In genomic region chr13:49570371-49570770, GRCm38 (mm10) we compare ENCODE assay signal across 27 mouse cellular contexts. TPM values are rescaled to one million over a fixed set of nuclear protein-coding genes. Genes with fewer than 3 reads are reported as not detected.
A peak's percentile ranks its signal among the peaks of the same experiment; 100 is the strongest.
DNase-seq lines count a peak whose midpoint lies in the region; ATAC-seq lines count a peak whose summit lies in the region.
"Had no signal": no experiment of that assay in that cellular context is flagged by ENCODE, and none has a peak within 500 bp of the region (broad histone marks: within the 10 kb centered on the region; RNA-seq: fewer than 3 reads in every experiment).

No protein-coding gene starts in this region.

- WGBS in liver, embryonic 13.5 days (ENCODE audit: insufficient replicate concordance): 42% methylated on average over 3 of the region's 3 CpGs

- no peaks in the 10 kb centered on the region for H3K36me3 ChIP-seq in liver, embryonic 13.5 days
- H3K36me3 ChIP-seq: heart, embryonic 13.5 days; limb, embryonic 12.5 days; midbrain, embryonic 12.5 days; neural tube, embryonic 13.5 days; stomach, embryonic 15.5 days had no signal

- peaks cover 26% of the 10 kb centered on the region for H3K4me1 ChIP-seq in liver, embryonic 13.5 days (replicated peaks)
- H3K4me1 ChIP-seq: forebrain, embryonic 13.5 days; limb, embryonic 12.5 days; midbrain, embryonic 12.5 days; neural tube, embryonic 13.5 days; stomach, embryonic 15.5 days had no signal

- H3K9me3 ChIP-seq in liver, embryonic 13.5 days (replicated peaks): no peaks in the 10 kb centered on the region
- H3K9me3 ChIP-seq: forebrain, embryonic 13.5 days; heart, embryonic 13.5 days; limb, embryonic 12.5 days; midbrain, embryonic 12.5 days; neural tube, embryonic 13.5 days; stomach, embryonic 15.5 days had no signal

- peak; percentile 16 for DNase-seq in kidney, adult 9 months
- DNase-seq in kidney, adult 18-20 months: no peak
- DNase-seq in ES-CJ7 (ENCODE audit: low read depth, low spot score) (peak; percentile 14), ZHBTc4 (ENCODE audit: low read depth, low spot score) (peak; percentile 35)
- peak; percentile 28 for DNase-seq in liver, embryonic 13.5 days
- DNase-seq in left cerebral cortex, postnatal 36 days (ENCODE audit: low spot score in 2 of 2): no peak
- DNase-seq: adrenal gland, postnatal 25 days; B cell, adult 2 months; cerebellum, adult 11-12 months; gastrocnemius, postnatal 10 days; heart, adult 11 months; heart, postnatal 36 days; layer of hippocampus, adult 9-11 months; right cerebral cortex, postnatal 25 days; thymus, adult 2 months had no signal

- intact Hi-C loops in left cerebral cortex, postnatal 36 days (cut with DNase I): no loop called here

- peak overlapping the region; percentile 79 for H3K27ac ChIP-seq in liver, embryonic 13.5 days
- H3K27ac ChIP-seq: forebrain, embryonic 13.5 days; heart, embryonic 13.5 days; left cerebral cortex, adult 2 months; limb, embryonic 12.5 days; midbrain, embryonic 12.5 days; neural tube, embryonic 13.5 days; stomach, embryonic 15.5 days had no signal

- peak overlapping the region; percentile 34 for H3K4me2 ChIP-seq in liver, embryonic 13.5 days
- H3K4me2 ChIP-seq: forebrain, embryonic 13.5 days; heart, embryonic 13.5 days; limb, embryonic 12.5 days; midbrain, embryonic 12.5 days; neural tube, embryonic 13.5 days; stomach, embryonic 15.5 days had no signal

- no peaks in the 10 kb centered on the region for H3K27me3 ChIP-seq in liver, embryonic 13.5 days
- H3K27me3 ChIP-seq: forebrain, embryonic 13.5 days; heart, embryonic 13.5 days; limb, embryonic 12.5 days; midbrain, embryonic 12.5 days; neural tube, embryonic 13.5 days; stomach, embryonic 15.5 days had no signal

- H3K9ac ChIP-seq in liver, embryonic 13.5 days: no peak overlapping the region
- H3K9ac ChIP-seq: forebrain, embryonic 13.5 days; heart, embryonic 13.5 days; limb, embryonic 12.5 days; midbrain, embryonic 12.5 days; neural tube, embryonic 13.5 days; stomach, embryonic 15.5 days had no signal

- no peak overlapping the region for H3K4me3 ChIP-seq in liver, embryonic 13.5 days (replicated peaks)
- H3K4me3 ChIP-seq: forebrain, embryonic 13.5 days; heart, embryonic 13.5 days; left cerebral cortex, adult 2 months; limb, embryonic 12.5 days; midbrain, embryonic 12.5 days; neural tube, embryonic 13.5 days; stomach, embryonic 15.5 days had no signal

- peak; percentile 73 for ATAC-seq in liver, embryonic 13.5 days (ENCODE audit: low read depth)
- ATAC-seq in inflammation-experienced regulatory T-cells, adult 6 months: no peak
- ATAC-seq: activated CD4-positive, CD25-positive, alpha-beta regulatory T cell, adult 4 months; forebrain, embryonic 13.5 days; hindbrain, embryonic 16.5 days; intestine, postnatal 0 days had no signal

RNA-seq across cellular contexts. Expression of gene Omd, which starts 11.9 kb away (rescaled TPM):
- polyA plus RNA-seq in liver, embryonic 13.5 days (2015; fragmentation: Nextera tagmentation; extraction: Ambion mirVana): 0.48 and 0.53 TPM in 2 replicates
- 1 to 10 TPM in 1 of 3 experiments, under 1 TPM in 2; 0.35 to 1.2 (median 0.37) TPM for polyA plus RNA-seq in inflammation-experienced regulatory T-cells, adult 6 months (2017; shearing (Covaris generic))
- 1 to 10 TPM; 1.4 to 3.1 TPM for total RNA-seq in left cerebral cortex, postnatal 36 days (2021)
- total RNA-seq: common myeloid progenitor, adult 5-6 weeks had no signal
- polyA plus RNA-seq: thymus, adult 2 months had no signal

RNA-seq across cellular contexts. Expression of gene Aspn, which starts 26.1 kb away (rescaled TPM):
- 0.48 and 0.89 TPM in 2 replicates for polyA plus RNA-seq in liver, embryonic 13.5 days (2015; fragmentation: Nextera tagmentation; extraction: Ambion mirVana)
- under 1 TPM in 1 of 3 experiments, not detected in 2; 0.25 TPM for polyA plus RNA-seq in inflammation-experienced regulatory T-cells, adult 6 months (2017; shearing (Covaris generic))
- total RNA-seq in left cerebral cortex, postnatal 36 days (2021): 1 to 10 TPM; 1.1 to 1.3 TPM
- total RNA-seq: common myeloid progenitor, adult 5-6 weeks had no signal

RNA-seq across cellular contexts. Expression of gene Ogn, which starts 37.5 kb away (rescaled TPM):
- 2.8 and 3.5 TPM in 2 replicates for polyA plus RNA-seq in liver, embryonic 13.5 days (2015; fragmentation: Nextera tagmentation; extraction: Ambion mirVana)
- polyA plus RNA-seq in inflammation-experienced regulatory T-cells, adult 6 months (2017; shearing (Covaris generic)): under 1 TPM in 2 of 3 experiments, not detected in 1; 0.21 to 0.36 TPM
- 1 to 10 TPM; 4.2 to 9.3 TPM for total RNA-seq in left cerebral cortex, postnatal 36 days (2021)

Comparison
In these comparisons a context has a peak if more than half of its experiments do, and no peak if none do; other contexts are left out.
1. DNase-seq: peak in kidney, adult 9 months (single experiment), ES-CJ7 (single experiment), ZHBTc4 (single experiment) and liver, embryonic 13.5 days (single experiment); none in kidney, adult 18-20 months (single experiment) and left cerebral cortex, postnatal 36 days (0 of 2).